Comparison of ENCODE assay signal across 9 mouse cellular contexts in the genomic region with DNA sequence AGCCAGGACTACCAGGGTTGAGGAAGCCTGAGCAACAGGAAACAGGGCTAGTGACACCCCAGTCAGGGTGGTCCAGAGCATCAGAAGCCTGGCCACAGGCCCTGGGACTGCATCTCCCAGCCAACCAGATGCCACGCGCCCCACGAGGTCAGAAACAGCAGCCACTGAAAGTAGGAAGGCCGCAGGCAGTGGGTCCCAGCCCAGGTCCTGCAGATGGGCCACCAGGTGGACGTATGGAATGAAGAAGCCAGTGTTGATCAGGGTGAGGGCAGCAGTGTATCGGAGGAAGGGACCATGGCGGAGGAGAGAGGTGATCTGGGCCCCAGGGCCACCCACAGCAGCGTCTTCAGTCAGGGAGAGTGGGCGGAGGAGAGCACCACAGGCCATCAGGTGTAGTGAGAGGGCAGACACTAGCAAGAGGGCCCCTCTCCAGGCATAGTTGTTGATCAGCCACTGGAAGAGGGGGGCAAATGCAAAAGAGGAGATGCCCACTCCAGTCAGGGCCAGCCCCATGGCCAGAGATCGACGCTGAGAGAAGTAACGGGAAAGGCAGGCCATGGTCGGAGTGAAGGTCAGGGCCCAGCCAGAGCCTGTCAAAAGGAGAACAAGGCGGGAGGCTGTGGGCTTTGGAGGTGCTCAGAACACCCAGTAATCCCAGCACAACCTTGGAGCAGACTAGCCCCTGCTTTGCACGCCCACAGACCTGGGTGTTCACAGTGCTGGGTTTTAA. TPM values are rescaled to one million over a fixed set of nuclear protein-coding genes. Genes with fewer than 3 reads are reported as not detected.
A peak's percentile ranks its signal among the peaks of the same experiment; 100 is the strongest.
DNase-seq lines count a peak whose midpoint lies in the region; ATAC-seq lines count a peak whose summit lies in the region.
"Had no signal": no experiment of that assay in that cellular context is flagged by ENCODE, and none has a peak within 500 bp of the region (broad histone marks: within the 10 kb centered on the region; RNA-seq: fewer than 3 reads in every experiment).

No protein-coding gene starts in this region.

- ATAC-seq in heart, embryonic 12.5 days (ENCODE audit: insufficient number of reproducible peaks, low FRiP score) = no peak
- ATAC-seq in embryonic facial prominence, embryonic 12.5 days (ENCODE audit: insufficient number of reproducible peaks, insufficient read depth, low FRiP score, low TSS enrichment) = no peak
- no peak for ATAC-seq in hindbrain, embryonic 15.5 days (ENCODE audit: low FRiP score, low read depth)

- no peak for DNase-seq in heart, postnatal 36 days
- no peak for DNase-seq in midbrain, embryonic 10.5 days (ENCODE audit: low spot score)
- DNase-seq in gastrocnemius, postnatal 25 days = no peak
- DNase-seq in lung, postnatal 10 days = no peak
- DNase-seq in frontal cortex, postnatal 36 days (ENCODE audit: low spot score in 2 of 2) = no peak
- DNase-seq: lung, postnatal 14 days had no signal

- H3K4me1 ChIP-seq in heart, embryonic 12.5 days (replicated peaks) = peaks cover 48% of the 10 kb centered on the region
- peaks cover 39% of the 10 kb centered on the region for H3K4me1 ChIP-seq in embryonic facial prominence, embryonic 12.5 days
- peaks cover 49% of the 10 kb centered on the region for H3K4me1 ChIP-seq in hindbrain, embryonic 15.5 days (replicated peaks)
- peaks cover 60% of the 10 kb centered on the region for H3K4me1 ChIP-seq in midbrain, embryonic 10.5 days

- peak overlapping the region; percentile 27; the same call in 1 of the 2 replicates for H3K4me2 ChIP-seq in heart, embryonic 12.5 days
- peak overlapping the region; percentile 65 for H3K4me2 ChIP-seq in embryonic facial prominence, embryonic 12.5 days (replicated peaks)
- peak overlapping the region; percentile 87 for H3K4me2 ChIP-seq in hindbrain, embryonic 15.5 days

- no peaks in the 10 kb centered on the region for H3K36me3 ChIP-seq in heart, embryonic 12.5 days
- H3K36me3 ChIP-seq in embryonic facial prominence, embryonic 12.5 days = peaks cover 6% of the 10 kb centered on the region; the same call in 1 of the 2 replicates
- H3K36me3 ChIP-seq in hindbrain, embryonic 15.5 days = peaks cover 6% of the 10 kb centered on the region; the same call in 1 of the 2 replicates
- H3K36me3 ChIP-seq in midbrain, embryonic 10.5 days = peaks cover 17% of the 10 kb centered on the region

- WGBS in heart, embryonic 12.5 days = 89% methylated on average over 15 of the region's 15 CpGs
- 85% methylated on average over 15 of the region's 15 CpGs for WGBS in embryonic facial prominence, embryonic 12.5 days
- WGBS in hindbrain, embryonic 15.5 days = 88% methylated on average over 15 of the region's 15 CpGs
- WGBS in midbrain, embryonic 10.5 days = 86% methylated on average over 15 of the region's 15 CpGs

- peaks cover 50% of the 10 kb centered on the region for H3K27me3 ChIP-seq in heart, embryonic 12.5 days (replicated peaks)
- H3K27me3 ChIP-seq in embryonic facial prominence, embryonic 12.5 days = peaks cover 62% of the 10 kb centered on the region
- H3K27me3 ChIP-seq in hindbrain, embryonic 15.5 days = peaks cover 31% of the 10 kb centered on the region
- H3K27me3 ChIP-seq in midbrain, embryonic 10.5 days (ENCODE audit: low read depth, poor library complexity, severe bottlenecking) = peaks cover 64% of the 10 kb centered on the region

- H3K27ac ChIP-seq in heart, embryonic 12.5 days (ENCODE audit: poor library complexity, severe bottlenecking) = no peak overlapping the region
- no peak overlapping the region for H3K27ac ChIP-seq in embryonic facial prominence, embryonic 12.5 days
- no peak overlapping the region for H3K27ac ChIP-seq in hindbrain, embryonic 15.5 days (replicated peaks)
- H3K27ac ChIP-seq in midbrain, embryonic 10.5 days (replicated peaks) = no peak overlapping the region

- H3K9me3 ChIP-seq in heart, embryonic 12.5 days (replicated peaks) = no peaks in the 10 kb centered on the region
- H3K9me3 ChIP-seq in embryonic facial prominence, embryonic 12.5 days = no peaks in the 10 kb centered on the region
- H3K9me3 ChIP-seq in hindbrain, embryonic 15.5 days = no peaks in the 10 kb centered on the region
- no peaks in the 10 kb centered on the region for H3K9me3 ChIP-seq in midbrain, embryonic 10.5 days (replicated peaks)

- intact Hi-C loops in heart, postnatal 36 days (cut with DNase I) = loop anchor here (10.0 kb wide), 1 partner anchor 284 kb away; a partner anchor contains a TSS

- H3K4me3 ChIP-seq in heart, embryonic 12.5 days = no peak overlapping the region
- H3K4me3 ChIP-seq in embryonic facial prominence, embryonic 12.5 days = no peak overlapping the region
- H3K4me3 ChIP-seq in hindbrain, embryonic 15.5 days = peak overlapping the region; percentile 60
- H3K4me3 ChIP-seq in midbrain, embryonic 10.5 days = peak overlapping the region; percentile 73; the same call in 1 of the 2 replicates

- 0 out of 2 replicates have a peak overlapping the region, but pooled peaks have one; percentile 18 for H3K9ac ChIP-seq in heart, embryonic 12.5 days
- peak overlapping the region; percentile 36; the same call in 1 of the 2 replicates for H3K9ac ChIP-seq in embryonic facial prominence, embryonic 12.5 days
- H3K9ac ChIP-seq in hindbrain, embryonic 15.5 days = 0 out of 2 replicates have a peak overlapping the region, but pooled peaks have one; percentile 15

RNA-seq across cellular contexts. Expression of a gene that starts 2.0 kb away (rescaled TPM):
- polyA plus RNA-seq in heart, embryonic 12.5 days (2016; fragmentation: Nextera tagmentation; extraction: Ambion mirVana) = 7.7 and 9.1 TPM in 2 replicates
- total RNA-seq in heart, postnatal 36 days (2021) = 1 to 10 TPM; 3.3 to 3.9 TPM
- 12.8 and 13.3 TPM in 2 replicates for polyA plus RNA-seq in embryonic facial prominence, embryonic 12.5 days (2016; fragmentation: Nextera tagmentation; extraction: Ambion mirVana)
- 14.3 and 16.5 TPM in 2 replicates for polyA plus RNA-seq in hindbrain, embryonic 15.5 days (2015; fragmentation: Nextera tagmentation; extraction: Ambion mirVana)
- polyA plus RNA-seq in midbrain, embryonic 10.5 days (2016; fragmentation: Nextera tagmentation; extraction: Ambion mirVana) = 16.0 and 18.9 TPM in 2 replicates
- total RNA-seq in gastrocnemius, postnatal 25 days (2021) = under 1 TPM; 0.10 to 0.88 TPM

RNA-seq across cellular contexts. Expression of a gene that starts 6.4 kb away (rescaled TPM):
- polyA plus RNA-seq in heart, embryonic 12.5 days (2016; fragmentation: Nextera tagmentation; extraction: Ambion mirVana) = 0.41 and 1.1 TPM in 2 replicates
- total RNA-seq in heart, postnatal 36 days (2021) = under 1 TPM; 0.28 to 0.30 TPM
- 1.5 and 2.0 TPM in 2 replicates for polyA plus RNA-seq in embryonic facial prominence, embryonic 12.5 days (2016; fragmentation: Nextera tagmentation; extraction: Ambion mirVana)
- polyA plus RNA-seq in hindbrain, embryonic 15.5 days (2015; fragmentation: Nextera tagmentation; extraction: Ambion mirVana) = 7.6 and 8.1 TPM in 2 replicates
- 1.2 and 1.3 TPM in 2 replicates for polyA plus RNA-seq in midbrain, embryonic 10.5 days (2016; fragmentation: Nextera tagmentation; extraction: Ambion mirVana)
- not detected for total RNA-seq in gastrocnemius, postnatal 25 days (2021)

RNA-seq across cellular contexts. Expression of a gene that starts 10.7 kb away (rescaled TPM):
- polyA plus RNA-seq in heart, embryonic 12.5 days (2016; fragmentation: Nextera tagmentation; extraction: Ambion mirVana) = 17.6 and 19.6 TPM in 2 replicates
- 10 to 100 TPM; 19.7 to 20.0 TPM for total RNA-seq in heart, postnatal 36 days (2021)
- 10.7 and 10.8 TPM in 2 replicates for polyA plus RNA-seq in embryonic facial prominence, embryonic 12.5 days (2016; fragmentation: Nextera tagmentation; extraction: Ambion mirVana)
- 5.5 and 5.6 TPM in 2 replicates for polyA plus RNA-seq in hindbrain, embryonic 15.5 days (2015; fragmentation: Nextera tagmentation; extraction: Ambion mirVana)
- polyA plus RNA-seq in midbrain, embryonic 10.5 days (2016; fragmentation: Nextera tagmentation; extraction: Ambion mirVana) = 4.8 and 5.0 TPM in 2 replicates
- total RNA-seq in gastrocnemius, postnatal 25 days (2021) = 1 to 10 TPM; 4.1 to 6.2 TPM

RNA-seq across cellular contexts. Expression of a gene that starts 18.8 kb away (rescaled TPM):
- 125 and 126 TPM in 2 replicates for polyA plus RNA-seq in heart, embryonic 12.5 days (2016; fragmentation: Nextera tagmentation; extraction: Ambion mirVana)
- total RNA-seq in heart, postnatal 36 days (2021) = 10 to 100 TPM; 32.7 to 38.0 TPM
- 193 and 202 TPM in 2 replicates for polyA plus RNA-seq in embryonic facial prominence, embryonic 12.5 days (2016; fragmentation: Nextera tagmentation; extraction: Ambion mirVana)
- 168 and 175 TPM in 2 replicates for polyA plus RNA-seq in hindbrain, embryonic 15.5 days (2015; fragmentation: Nextera tagmentation; extraction: Ambion mirVana)
- 241 and 244 TPM in 2 replicates for polyA plus RNA-seq in midbrain, embryonic 10.5 days (2016; fragmentation: Nextera tagmentation; extraction: Ambion mirVana)
- 10 to 100 TPM; 26.9 to 36.2 TPM for total RNA-seq in gastrocnemius, postnatal 25 days (2021)

RNA-seq across cellular contexts. Expression of a gene that starts 20.7 kb away (rescaled TPM):
- 9.0 and 9.5 TPM in 2 replicates for polyA plus RNA-seq in heart, embryonic 12.5 days (2016; fragmentation: Nextera tagmentation; extraction: Ambion mirVana)
- total RNA-seq in heart, postnatal 36 days (2021) = 1 to 10 TPM; 2.1 to 3.3 TPM
- 9.9 and 13.2 TPM in 2 replicates for polyA plus RNA-seq in embryonic facial prominence, embryonic 12.5 days (2016; fragmentation: Nextera tagmentation; extraction: Ambion mirVana)
- polyA plus RNA-seq in hindbrain, embryonic 15.5 days (2015; fragmentation: Nextera tagmentation; extraction: Ambion mirVana) = 13.7 TPM in 2 replicates
- polyA plus RNA-seq in midbrain, embryonic 10.5 days (2016; fragmentation: Nextera tagmentation; extraction: Ambion mirVana) = 9.6 and 10.7 TPM in 2 replicates
- total RNA-seq in gastrocnemius, postnatal 25 days (2021) = 1 to 10 TPM; 2.4 to 3.0 TPM

Comparison
In these comparisons a context has a peak if more than half of its experiments do, and no peak if none do; other contexts are left out.
1. H3K4me2 ChIP-seq: peak in every context shown above with its lines; median percentile 87 in hindbrain, embryonic 15.5 days; 65 in embryonic facial prominence, embryonic 12.5 days; 27 in heart, embryonic 12.5 days.
2. H3K4me3 ChIP-seq: peak in hindbrain, embryonic 15.5 days (single experiment) and midbrain, embryonic 10.5 days (single experiment); none in heart, embryonic 12.5 days (single experiment) and embryonic facial prominence, embryonic 12.5 days (single experiment).
3. Peak in every context shown above with its lines, with median percentiles within 50 percentile points of each other: H3K9ac ChIP-seq.